Mouse (Mus musculus) lung, postnatal 0 days (tissue): ENCODE measurements around the gene Agxt.

Experiments
- CTCF ChIP-seq: IDR thresholded peaks from 2 replicates; pipeline ENCODE4 v1.5.1; 2016; ENCODE audit warnings: antibody characterized with exemption, mild to moderate bottlenecking
- EP300 ChIP-seq: IDR thresholded peaks from 2 replicates; pipeline ENCODE4 v1.6.1; 2016; ENCODE audit warnings: antibody characterized with exemption, mild to moderate bottlenecking, control low read depth

DNA sequence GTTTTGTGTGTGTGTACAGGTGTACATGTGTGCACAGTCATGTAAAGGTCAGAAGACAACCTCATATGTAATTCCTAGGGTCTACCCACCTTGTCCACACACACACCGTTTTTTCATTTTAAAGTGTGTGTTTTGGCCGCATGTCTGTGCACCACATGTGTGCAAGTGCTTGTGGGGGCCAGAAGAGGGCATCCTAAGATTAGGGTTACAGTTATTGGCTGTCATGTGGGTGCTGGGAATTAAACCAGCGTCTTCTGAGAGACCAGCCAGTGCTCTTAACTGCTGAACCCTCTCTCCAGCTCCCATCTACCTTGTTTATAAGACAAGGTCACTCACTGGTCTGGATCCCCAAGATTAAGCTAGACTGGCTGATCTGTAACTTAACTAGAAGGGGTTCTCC lies 59.9 kb downstream of the Agxt start:
- TF ChIP-seq EP300 (no peak), CTCF (no peak)
